ENCODE assay signal across 9 mouse cellular contexts in genomic region chr5:47979371-47979770, GRCm38 (mm10). TPM values are rescaled to one million over a fixed set of nuclear protein-coding genes. Genes with fewer than 3 reads are reported as not detected.
DNase-seq lines count a peak whose midpoint lies in the region; ATAC-seq and TF ChIP-seq lines count a peak whose summit lies in the region.
"Had no signal": no experiment of that assay in that cellular context is flagged by ENCODE, and none has a peak within 500 bp of the region (broad histone marks: within the 10 kb centered on the region; RNA-seq: fewer than 3 reads in every experiment).

No protein-coding gene starts in this region.

- H3K4me2 ChIP-seq in liver, embryonic 14.5 days (ENCODE audit: low read depth): no peak overlapping the region
- no peak overlapping the region for H3K4me2 ChIP-seq in liver, embryonic 12.5 days
- H3K4me2 ChIP-seq: embryonic facial prominence, embryonic 12.5 days had no signal

- intact Hi-C loops in gastrocnemius, postnatal 14 days (cut with DNase I; ENCODE audit: low total_unique reads): no loop called here

- no peak overlapping the region for H3K27ac ChIP-seq in liver, embryonic 14.5 days
- no peak overlapping the region for H3K27ac ChIP-seq in liver, embryonic 12.5 days
- H3K27ac ChIP-seq: embryonic facial prominence, embryonic 12.5 days had no signal

- no peak for DNase-seq in frontal cortex, postnatal 25 days (ENCODE audit: low spot score in 2 of 2)
- peak in 2 of 3 experiments; percentile 5 to 7 for DNase-seq in liver, embryonic 14.5 days (ENCODE audit: low read depth in 3 of 3, low spot score in 3 of 3)
- DNase-seq in R1 (ENCODE audit: low read depth, low spot score): peak; percentile 49
- peak; percentile 20 for DNase-seq in lung, postnatal 36 days
- DNase-seq in gastrocnemius, postnatal 14 days: no peak
- no peak for DNase-seq in frontal cortex, postnatal 36 days (ENCODE audit: low spot score in 2 of 2)

- no peak for TF ChIP-seq EP300 in liver, embryonic 14.5 days (IDR thresholded peaks at IDR 0.05; ENCODE audit: low read depth)

- H3K4me1 ChIP-seq in liver, embryonic 14.5 days (replicated peaks; ENCODE audit: control insufficient read depth in 2 of 2, insufficient read depth in 2 of 2, low read length in 1 of 2): no peaks in the 10 kb centered on the region
- peaks cover 11% of the 10 kb centered on the region for H3K4me1 ChIP-seq in liver, embryonic 12.5 days

- TF ChIP-seq CTCF in liver, embryonic 14.5 days (IDR thresholded peaks at IDR 0.05; ENCODE audit: low read depth): peak; percentile 45; the same call in 1 of the 2 replicates

- 6% methylated on average over 4 of the region's 4 CpGs for WGBS in liver, embryonic 14.5 days (ENCODE audit: insufficient replicate concordance)
- WGBS in liver, embryonic 12.5 days (ENCODE audit: insufficient replicate concordance): 15% methylated on average over 4 of the region's 4 CpGs

- peaks cover 14% of the 10 kb centered on the region for H3K27me3 ChIP-seq in liver, embryonic 14.5 days (ENCODE audit: control insufficient read depth, insufficient read depth, low read length)
- peaks cover 17% of the 10 kb centered on the region for H3K27me3 ChIP-seq in liver, embryonic 12.5 days (replicated peaks)
- H3K27me3 ChIP-seq: embryonic facial prominence, embryonic 12.5 days had no signal

- no peak overlapping the region for H3K4me3 ChIP-seq in liver, embryonic 14.5 days (ENCODE audit: insufficient read depth in 1 of 2, low read depth in 2 of 2, low read length in 2 of 2)
- no peak overlapping the region for H3K4me3 ChIP-seq in liver, embryonic 12.5 days
- H3K4me3 ChIP-seq: embryonic facial prominence, embryonic 12.5 days had no signal

- H3K36me3 ChIP-seq in liver, embryonic 14.5 days (replicated peaks; ENCODE audit: control insufficient read depth, insufficient read depth, low read depth): no peaks in the 10 kb centered on the region
- H3K36me3 ChIP-seq in liver, embryonic 12.5 days: no peaks in the 10 kb centered on the region
- H3K36me3 ChIP-seq: embryonic facial prominence, embryonic 12.5 days had no signal

- H3K9ac ChIP-seq in liver, embryonic 14.5 days (replicated peaks): no peak overlapping the region
- H3K9ac ChIP-seq in liver, embryonic 12.5 days: no peak overlapping the region
- H3K9ac ChIP-seq: embryonic facial prominence, embryonic 12.5 days had no signal

- 0 out of 2 replicates have a peak, but pooled peaks have one; percentile 27 for ATAC-seq in frontal cortex, adult (ENCODE audit: low TSS enrichment)
- no peak for ATAC-seq in liver, embryonic 14.5 days (ENCODE audit: insufficient read depth)
- no peak for ATAC-seq in liver, embryonic 12.5 days

- H3K9me3 ChIP-seq in liver, embryonic 14.5 days (ENCODE audit: control insufficient read depth, low read length): no peaks in the 10 kb centered on the region
- H3K9me3 ChIP-seq in liver, embryonic 12.5 days (replicated peaks): no peaks in the 10 kb centered on the region
- H3K9me3 ChIP-seq: embryonic facial prominence, embryonic 12.5 days had no signal

RNA-seq across cellular contexts. Expression of gene Slit2, which starts 3.6 kb away (rescaled TPM):
- polyA plus RNA-seq in liver, embryonic 14.5 days (2012; rRNA removed): 0.28 and 0.41 TPM in 2 replicates
- 0.32 and 0.45 TPM in 2 replicates for polyA plus RNA-seq in liver, embryonic 14.5 days (2014; fragmentation: Nextera tagmentation; extraction: Ambion mirVana)
- polyA plus RNA-seq in liver, embryonic 12.5 days (2016; fragmentation: Nextera tagmentation; extraction: Ambion mirVana): 1.3 and 2.2 TPM in 2 replicates
- total RNA-seq in gastrocnemius, postnatal 14 days (2021): 1 to 10 TPM; 2.2 to 2.6 TPM

Comparison
In these comparisons a context has a peak if more than half of its experiments do, and no peak if none do; other contexts are left out.
1. DNase-seq: peak in liver, embryonic 14.5 days (2 of 3), R1 (single experiment) and lung, postnatal 36 days (single experiment); none in frontal cortex, postnatal 25 days (0 of 2), gastrocnemius, postnatal 14 days (single experiment) and frontal cortex, postnatal 36 days (0 of 2).